Mouse (Mus musculus) lung, adult 2 months (tissue): ENCODE results near the gene Dnah1.

ENCODE experiments used
- CTCF ChIP-seq: fragments of 200-500 bp; IDR thresholded peaks from 2 replicates; pipeline ENCODE4 v1.5.1; 2011; ENCODE audit warnings: mild to moderate bottlenecking, low read length, control low read depth; ENCODE audit not compliant: insufficient read depth
- POLR2A ChIP-seq: fragments of 200-500 bp; IDR thresholded peaks from 2 replicates; pipeline ENCODE4 v1.6.1; 2011; ENCODE audit warnings: low read depth, mild to moderate bottlenecking, control low read depth, low read length, borderline replicate concordance; ENCODE audit errors: extremely low read depth

DNA sequence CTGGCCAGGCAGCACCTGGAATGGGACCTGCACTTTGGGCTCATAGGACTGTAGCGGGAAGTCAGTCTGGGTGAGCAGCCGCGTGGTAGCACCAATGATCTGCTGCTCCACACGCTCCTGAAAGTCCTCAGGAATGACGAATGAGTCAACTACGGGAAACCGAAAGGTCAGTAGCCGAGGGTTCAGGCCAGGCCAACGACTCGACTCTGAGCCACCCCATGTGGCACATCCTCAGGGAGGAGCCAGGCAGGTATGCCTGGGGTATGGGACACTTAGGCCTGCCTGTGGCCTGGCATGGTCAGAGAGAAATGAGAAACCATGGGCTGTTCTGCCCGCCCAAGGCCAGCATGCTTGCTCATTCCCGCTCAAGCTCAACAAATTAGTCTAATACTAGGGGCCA lies 7.1 kb downstream of the Dnah1 start:
- no peak for TF ChIP-seq POLR2A
- no peak for TF ChIP-seq CTCF
